Mouse (Mus musculus) left cerebral cortex, postnatal 36 days (tissue): Measurements from ENCODE around the gene Cass4. TPM values are rescaled to one million over a fixed set of nuclear protein-coding genes. Genes with fewer than 3 reads are reported as not detected.

Experiments
- DNase-seq, 2 experiments: peaks; one replicate each; pipeline ENCODE4 v3.0.0; 2021 to 2022; ENCODE audit warnings: low spot score in 2 of 2, mixed read lengths in 1 of 2
- intact Hi-C: fragments of 180-260 bp; cut with DNase I; formaldehyde crosslinking; loops from one replicate; pipeline ENCODE4 v1.15.1; 2025
- total RNA-seq, 2 experiments: library from RNA; stranded (reverse); gene quantifications; 2 replicates each; pipeline ENCODE4 v1.2.3; 2021

Gene Cass4
- total RNA-seq, result under 1 TPM; 0.39 to 0.52 TPM

- DNase-seq, result no peak
- intact Hi-C loops, result no loop called here
Observed at GRCm38 (mm10) chr2:172393391-172394051, at the start of gene Cass4. Cass4 (plus strand) TSS chr2:172393794.

GRCm38 (mm10) chr2:172344669-172345068 lies 48.9 kb upstream of the Cass4 start:
- intact Hi-C loops, result no loop called here
- DNase-seq, result no peak

- intact Hi-C loops, result no loop called here
- peak; percentile 90 to 92 for DNase-seq
Observed at GRCm38 (mm10) chr2:172345258-172345738, 48.3 kb upstream of the Cass4 start, which contains the start of gene Fam210b. Fam210b (plus strand) TSS chr2:172345565.

GRCm38 (mm10) chr2:172346034-172346929 lies 47.3 kb upstream of the Cass4 start:
- intact Hi-C loops, result no loop called here
- DNase-seq, result peak; percentile 19 to 44

- DNase-seq, result no peak
- intact Hi-C loops, result no loop called here
Observed at GRCm38 (mm10) chr2:172346933-172347611, 46.5 kb upstream of the Cass4 start.

GRCm38 (mm10) chr2:172348297-172348950 lies 45.2 kb upstream of the Cass4 start:
- intact Hi-C loops, result no loop called here
- no peak for DNase-seq

- intact Hi-C loops, result no loop called here
- DNase-seq, result no peak
Observed at GRCm38 (mm10) chr2:172349776-172350175, 43.8 kb upstream of the Cass4 start.

GRCm38 (mm10) chr2:172350773-172351172 lies 42.8 kb upstream of the Cass4 start:
- intact Hi-C loops, result no loop called here
- no peak for DNase-seq

- no peak for DNase-seq
- intact Hi-C loops, result no loop called here
Observed at GRCm38 (mm10) chr2:172353218-172353617, 40.4 kb upstream of the Cass4 start.

- intact Hi-C loops, result no loop called here
- DNase-seq, result no peak
Observed at GRCm38 (mm10) chr2:172354761-172355160, 38.8 kb upstream of the Cass4 start.

- DNase-seq, result no peak
- intact Hi-C loops, result no loop called here
Observed at GRCm38 (mm10) chr2:172355833-172356232, 37.8 kb upstream of the Cass4 start.

- intact Hi-C loops, result no loop called here
- DNase-seq, result no peak
Observed at GRCm38 (mm10) chr2:172363176-172363575, 30.4 kb upstream of the Cass4 start.

GRCm38 (mm10) chr2:172370411-172371223 lies 23.0 kb upstream of the Cass4 start, which contains the start of the genes Aurka and Cstf1:
Aurka (minus strand) TSS chr2:172370535.
Cstf1 (plus strand) TSS chr2:172370681.
- intact Hi-C loops, result loop anchor here (5.0 kb wide), 1 partner anchor 72 kb away; the partner anchor contains the start of gene Rtf2
- DNase-seq, result peak; percentile 97 to 98

- DNase-seq, result no peak
- intact Hi-C loops, result loop anchor here (5.0 kb wide), 1 partner anchor 71 kb away; the partner anchor contains the start of gene Rtf2
Observed at GRCm38 (mm10) chr2:172371258-172371657, 22.3 kb upstream of the Cass4 start.

- DNase-seq, result no peak
- intact Hi-C loops, result no loop called here
Observed at GRCm38 (mm10) chr2:172376551-172376950, 17.0 kb upstream of the Cass4 start.

GRCm38 (mm10) chr2:172376999-172377515 lies 16.5 kb upstream of the Cass4 start:
- intact Hi-C loops, result no loop called here
- DNase-seq, result no peak

- peak in 1 of 2 experiments; percentile 28 for DNase-seq
- intact Hi-C loops, result no loop called here
Observed at GRCm38 (mm10) chr2:172378332-172378731, 15.3 kb upstream of the Cass4 start.

- no peak for DNase-seq
- intact Hi-C loops, result no loop called here
Observed at GRCm38 (mm10) chr2:172380513-172380912, 13.1 kb upstream of the Cass4 start.
